Mouse (Mus musculus): ENCODE results near the gene Spag8.

The Spag8 gene

GRCm38 (mm10) chr4:43653161-43654015 is at the start of gene Spag8:
TSS of gene Spag8 (minus strand) at chr4:43653594.
- peak; percentile 39 for DNase-seq (ENCODE audit: low spot score)

- DNase-seq (ENCODE audit: low spot score): no peak
These were observed 47.3 kb upstream of the Spag8 start, which contains the start of gene Olfr70 for GRCm38 (mm10) chr4:43700707-43701106. TSS of gene Olfr70 (minus strand) at chr4:43700807.

DNA sequence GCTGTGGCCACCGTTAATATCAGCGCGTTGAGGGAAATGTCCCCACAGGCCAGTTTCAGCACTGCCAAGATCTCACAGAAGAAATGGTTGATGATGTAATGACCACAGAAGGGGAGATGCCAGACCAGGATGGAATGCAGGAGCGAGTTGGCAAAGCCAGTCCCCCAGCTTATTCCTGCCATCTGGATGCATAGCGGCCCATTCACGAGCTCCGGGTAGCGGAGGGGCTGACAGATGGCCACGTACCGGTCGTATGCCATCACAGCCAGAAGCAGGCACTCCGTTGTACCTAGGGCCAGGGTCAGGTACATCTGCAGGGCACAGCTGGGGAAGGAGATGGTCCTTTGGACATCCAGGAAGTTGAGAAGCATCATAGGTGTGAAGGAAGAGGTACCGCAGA is 43.2 kb upstream of the Spag8 start:
- no peak for DNase-seq (ENCODE audit: low spot score)

DNA sequence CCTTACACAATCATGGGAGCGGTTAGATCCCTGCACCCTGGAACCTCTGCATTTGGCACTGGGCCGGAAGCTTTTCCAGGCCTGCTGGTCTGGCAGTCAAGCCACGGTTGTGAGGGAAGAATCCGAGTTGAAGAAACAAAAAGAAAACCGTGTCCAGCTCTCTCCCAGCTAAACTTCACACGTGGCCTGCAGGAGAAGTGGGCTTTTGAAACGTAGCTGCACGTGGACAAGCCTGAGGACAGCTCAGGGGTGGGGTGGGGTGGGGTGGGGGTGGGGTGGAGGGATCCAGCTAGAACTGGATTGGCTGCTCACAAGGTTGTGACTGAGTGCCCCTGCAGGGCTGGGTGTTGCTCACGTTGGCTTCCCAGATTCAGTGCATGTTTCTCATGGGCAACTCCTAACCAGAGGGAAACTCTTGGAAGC is 41.9 kb upstream of the Spag8 start:
- no peak for DNase-seq (ENCODE audit: low spot score)

DNA sequence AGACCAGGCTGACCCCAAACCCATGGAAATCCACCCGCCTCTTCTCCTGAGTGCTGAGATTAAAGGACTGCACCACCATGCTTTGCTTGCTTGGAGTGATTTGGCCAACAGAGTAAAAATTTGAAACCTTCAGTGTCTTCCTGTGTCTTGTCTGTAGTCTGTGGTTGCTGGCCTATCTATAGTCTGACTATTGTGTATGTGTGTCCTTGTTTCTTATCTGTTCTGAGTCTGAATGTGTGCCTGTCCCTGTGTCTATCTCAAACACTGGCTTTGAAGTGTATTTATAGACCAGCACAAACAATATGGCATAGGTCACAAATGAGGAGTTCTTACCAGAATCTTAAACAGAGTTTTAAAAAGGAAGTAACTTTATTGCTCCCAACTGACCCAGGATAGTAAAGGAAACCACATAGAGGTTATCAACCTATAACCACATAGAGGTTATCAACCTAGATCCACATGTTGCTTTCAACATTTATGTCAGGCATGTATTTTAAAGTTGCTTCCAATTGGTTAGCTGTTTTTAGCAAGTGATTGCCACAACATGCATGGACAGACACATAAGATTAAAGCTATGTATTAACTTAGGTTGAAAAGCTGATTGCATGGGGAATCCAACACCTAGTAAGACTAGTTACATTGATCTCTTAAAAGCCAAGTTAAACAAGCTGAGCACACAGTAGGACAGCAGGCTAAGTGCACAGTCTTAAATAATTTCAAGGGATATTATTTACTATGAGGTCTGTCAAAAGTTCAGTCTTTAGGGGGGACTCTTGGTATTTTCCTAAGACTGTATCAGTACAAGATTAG is 41.2 kb upstream of the Spag8 start:
- DNase-seq (ENCODE audit: low spot score): no peak

DNA sequence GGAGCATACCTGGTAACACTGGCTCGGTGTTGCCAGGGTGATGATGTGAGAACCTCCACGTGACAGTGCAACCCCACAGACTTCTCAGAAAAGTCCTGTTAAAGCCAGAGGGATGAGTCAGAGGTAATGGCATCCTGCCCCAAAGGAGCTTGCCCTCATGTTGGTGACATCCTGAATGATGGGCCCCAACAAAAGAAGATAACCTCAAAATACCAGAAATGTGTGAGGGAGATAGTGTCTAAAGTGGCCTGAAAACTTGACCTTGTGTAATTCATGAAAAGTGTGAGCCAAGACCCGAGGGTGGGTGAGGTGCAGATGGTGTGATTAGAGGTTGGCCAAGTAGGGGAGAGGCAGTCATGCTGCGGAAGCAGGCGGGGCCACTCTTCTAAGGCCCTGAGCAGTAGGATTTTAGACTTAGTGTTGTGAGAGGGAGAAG is 40.4 kb upstream of the Spag8 start:
- DNase-seq (ENCODE audit: low spot score): no peak

DNA sequence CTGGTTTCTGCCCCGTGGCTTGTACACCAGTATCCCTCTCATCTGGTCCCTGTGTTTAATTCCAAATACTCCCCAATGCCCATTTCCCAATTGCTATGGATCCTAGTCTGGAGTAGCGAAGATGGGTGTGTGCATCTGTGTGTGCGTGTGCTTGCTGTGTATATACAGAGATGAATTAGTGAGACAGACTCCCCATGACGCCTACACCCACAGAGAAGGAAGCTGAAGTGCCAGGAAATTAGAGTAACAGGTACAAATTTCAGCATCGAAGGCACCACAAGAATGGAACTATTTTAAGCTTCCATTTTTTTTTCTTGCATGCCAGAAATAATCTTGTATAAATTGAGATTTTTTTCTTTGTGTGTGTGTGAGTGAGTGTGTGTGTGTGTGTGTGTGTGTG is 37.6 kb upstream of the Spag8 start:
- DNase-seq (ENCODE audit: low spot score): no peak

DNA sequence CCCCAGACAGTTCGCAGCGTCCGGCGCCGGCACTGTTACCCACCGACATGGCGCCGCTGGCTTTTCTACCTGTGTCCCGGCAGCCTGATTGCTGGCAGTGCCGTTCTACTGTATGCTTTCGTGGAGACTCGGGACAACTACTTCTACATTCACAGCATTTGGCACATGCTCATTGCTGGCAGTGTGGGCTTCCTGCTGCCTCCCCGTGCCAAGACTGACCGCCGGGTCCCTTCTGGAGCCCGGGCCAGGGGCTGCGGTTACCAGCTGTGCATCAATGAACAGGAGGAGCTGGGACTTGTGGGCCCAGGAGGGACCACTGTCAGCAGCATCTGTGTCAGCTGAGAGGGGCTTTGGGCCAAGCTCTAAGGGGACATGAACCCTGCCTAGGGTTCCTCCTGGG is 36.6 kb upstream of the Spag8 start:
- DNase-seq (ENCODE audit: low spot score): no peak

- no peak for DNase-seq (ENCODE audit: low spot score)
These were observed 26.1 kb upstream of the Spag8 start for GRCm38 (mm10) chr4:43679416-43680043.

- DNase-seq (ENCODE audit: low spot score): no peak
These were observed 25.1 kb upstream of the Spag8 start for GRCm38 (mm10) chr4:43678541-43678940.

DNA sequence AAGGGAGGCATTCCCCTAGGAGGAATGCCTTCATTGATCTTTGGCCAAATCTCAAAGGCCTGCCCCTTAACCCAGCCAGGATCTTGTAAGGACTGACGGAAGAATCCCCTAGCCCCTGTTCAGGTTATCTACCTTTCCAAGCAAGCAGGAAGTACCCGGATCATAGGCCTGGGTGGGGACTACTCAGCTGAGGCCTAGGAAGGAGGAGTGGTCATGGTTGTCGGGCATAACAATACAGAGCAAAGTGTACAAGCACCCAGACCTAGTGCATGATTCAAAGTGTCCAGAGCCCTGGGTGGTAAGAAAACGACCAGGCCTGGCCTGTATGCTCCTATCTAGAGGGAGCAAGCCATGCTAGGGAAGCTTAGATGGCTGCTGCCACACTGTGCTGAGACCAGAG is 22.2 kb upstream of the Spag8 start:
- no peak for DNase-seq (ENCODE audit: low spot score)

- DNase-seq (ENCODE audit: low spot score): no peak
These were observed 21.6 kb upstream of the Spag8 start for GRCm38 (mm10) chr4:43674974-43675373.

- no peak for DNase-seq (ENCODE audit: low spot score)
These were observed 20.3 kb upstream of the Spag8 start for GRCm38 (mm10) chr4:43673703-43674102.

DNA sequence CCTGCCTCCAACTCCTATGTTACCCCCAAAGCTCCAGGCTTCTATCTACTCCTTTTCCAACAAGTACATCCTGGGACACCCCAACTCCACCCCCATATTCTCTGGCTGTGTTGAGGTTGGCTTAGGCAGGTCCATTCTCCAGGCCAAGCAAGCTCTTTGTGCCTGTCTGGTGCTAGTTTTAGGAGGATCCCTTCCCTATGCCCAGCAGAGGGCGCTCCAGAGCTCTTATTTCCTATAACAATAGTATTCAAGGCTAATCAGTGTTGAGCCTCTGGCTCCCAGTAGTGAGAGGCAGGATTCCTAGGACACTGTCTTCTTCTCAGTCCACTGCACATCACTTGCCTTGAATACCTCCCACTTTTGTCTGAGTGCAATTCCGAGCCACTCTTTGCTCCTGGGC is 18.7 kb upstream of the Spag8 start:
- peak; percentile 67 for DNase-seq (ENCODE audit: low spot score)

DNA sequence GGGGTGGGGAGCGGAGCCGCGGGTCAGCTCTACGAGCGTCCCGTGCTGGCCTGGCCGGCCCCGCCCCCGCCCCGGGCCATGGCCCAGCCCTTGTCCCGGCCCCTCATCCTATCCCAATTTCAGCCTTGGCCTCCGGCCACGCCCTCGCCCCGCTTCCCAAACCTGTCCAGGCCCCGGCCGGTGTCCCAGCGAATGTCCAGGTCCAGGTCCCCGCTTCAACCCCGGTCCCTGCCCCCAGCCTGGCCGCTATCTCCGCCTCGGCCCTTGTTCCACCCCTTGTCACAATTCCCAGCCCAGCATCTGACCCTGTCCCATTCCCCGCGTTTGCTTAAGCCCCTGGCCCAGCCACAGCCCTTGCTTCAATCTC is 16.0 kb upstream of the Spag8 start:
- peak; percentile 8 for DNase-seq (ENCODE audit: low spot score)

GRCm38 (mm10) chr4:43668782-43669427 is 15.5 kb upstream of the Spag8 start, which contains the start of the genes Tmem8b and Fam221b:
TSS of gene Tmem8b (plus strand) at chr4:43668971.
TSS of gene Fam221b (minus strand) at chr4:43669145.
- peak; percentile 85 for DNase-seq (ENCODE audit: low spot score)

- no peak for DNase-seq (ENCODE audit: low spot score)
These were observed 13.0 kb upstream of the Spag8 start for GRCm38 (mm10) chr4:43666412-43666811.

- no peak for DNase-seq (ENCODE audit: low spot score)
These were observed 3.8 kb upstream of the Spag8 start for GRCm38 (mm10) chr4:43657146-43657545.

DNA sequence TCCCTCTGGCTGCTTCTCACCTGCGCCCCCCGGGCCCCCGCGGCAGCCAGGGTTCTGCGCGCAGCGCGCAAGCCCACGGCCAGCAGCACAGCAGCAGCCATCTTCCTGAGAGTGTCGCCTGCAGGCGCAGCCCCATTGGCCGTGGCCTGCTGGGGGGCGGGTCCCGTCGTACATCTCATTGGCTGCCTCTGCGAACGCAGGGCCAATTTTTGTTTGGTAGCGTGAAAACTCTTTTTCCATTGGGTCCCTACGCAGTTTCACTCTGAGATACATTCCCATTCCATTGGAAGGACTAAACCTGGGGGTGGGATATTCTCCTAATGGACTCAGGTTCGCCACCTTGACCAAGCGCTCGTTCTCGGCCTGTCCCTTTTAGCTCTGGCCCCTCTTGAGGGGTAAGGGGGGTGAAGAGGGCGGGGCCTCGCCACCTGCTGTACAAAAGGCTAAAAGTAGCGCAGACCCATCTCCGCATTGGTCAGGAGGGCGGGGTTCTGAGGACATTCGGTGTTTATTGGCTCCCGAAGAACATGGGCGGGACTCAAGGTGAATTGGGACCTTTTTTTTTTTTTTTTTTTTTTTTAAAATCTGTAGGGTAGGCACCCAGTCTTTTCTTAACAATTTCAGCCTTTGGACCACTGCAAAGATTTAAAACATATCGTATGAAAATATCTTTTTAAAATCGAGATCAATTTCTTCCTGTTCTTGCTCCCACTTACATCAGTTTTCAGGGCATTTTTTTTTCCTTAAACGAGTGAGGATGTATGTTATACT is 3.1 kb upstream of the Spag8 start, which contains the start of gene Hint2:
Gene Hint2 (minus strand): TSS at position 128 of the 771 bp plus-strand sequence.
- DNase-seq (ENCODE audit: low spot score): peak; percentile 94

DNA sequence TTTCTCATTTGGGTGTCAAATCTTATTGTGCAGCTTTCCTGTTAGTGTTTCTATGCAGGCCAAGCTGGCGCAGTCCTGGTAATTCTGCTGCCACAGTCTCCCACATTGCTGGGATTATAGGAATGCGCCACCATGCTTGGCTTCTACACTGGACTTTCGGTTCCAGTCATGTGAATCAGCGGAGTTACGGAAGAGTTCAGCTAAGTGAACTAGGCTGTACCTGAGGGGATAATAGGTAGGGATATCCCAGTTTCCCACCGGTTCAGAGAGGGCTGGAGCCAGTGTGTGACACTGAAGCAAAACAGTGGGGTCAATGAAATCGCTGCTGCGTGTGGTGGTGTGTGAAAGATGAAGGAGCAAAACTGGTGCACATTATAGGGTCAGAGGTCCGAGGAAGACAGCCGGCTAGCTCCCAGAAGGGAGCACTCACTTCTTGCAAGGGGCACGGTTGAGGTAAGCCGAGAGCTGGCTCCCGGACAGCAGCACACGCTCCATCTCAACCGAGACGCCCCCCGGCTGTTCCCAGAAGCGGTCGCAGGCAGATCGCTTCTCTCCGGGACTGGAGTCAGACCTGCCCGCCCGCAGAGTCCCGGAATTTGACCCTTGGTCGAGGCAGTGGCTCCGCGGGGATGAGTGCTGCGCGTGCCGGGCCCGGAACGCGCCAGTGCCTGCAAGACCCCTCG is 2.4 kb upstream of the Spag8 start:
- no peak for DNase-seq (ENCODE audit: low spot score)
